ENCODE assay signal across 26 mouse cellular contexts in the genomic region with DNA sequence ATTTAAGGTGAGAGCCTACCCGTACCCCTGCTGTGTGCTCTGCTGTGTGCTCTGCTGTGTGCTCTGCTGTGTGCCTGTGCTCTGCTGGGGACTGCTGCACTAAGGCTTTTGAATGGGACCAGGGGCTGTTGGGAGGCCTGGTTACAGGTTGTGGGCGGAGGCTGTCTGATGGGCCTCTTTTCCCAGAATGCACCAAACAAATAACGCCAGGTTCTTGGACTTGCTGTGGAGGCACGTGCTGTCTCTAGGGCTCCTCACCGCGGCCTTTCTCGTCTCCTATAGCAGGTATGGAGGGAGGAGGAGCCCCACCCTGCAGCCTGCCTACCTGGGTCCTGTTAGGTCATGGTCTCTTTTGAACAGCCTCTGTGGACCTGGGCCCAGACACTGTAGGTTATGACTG. TPM values are rescaled to one million over a fixed set of nuclear protein-coding genes. Genes with fewer than 3 reads are reported as not detected.
A peak's percentile ranks its signal among the peaks of the same experiment; 100 is the strongest.
DNase-seq lines count a peak whose midpoint lies in the region; ATAC-seq and TF ChIP-seq lines count a peak whose summit lies in the region.
"Had no signal": no experiment of that assay in that cellular context is flagged by ENCODE, and none has a peak within 500 bp of the region (broad histone marks: within the 10 kb centered on the region; RNA-seq: fewer than 3 reads in every experiment).

No protein-coding gene starts in this region.

- intact Hi-C loops in left cerebral cortex, postnatal 10 days (cut with DNase I): no loop called here

- 0 out of 2 replicates have a peak overlapping the region, but pooled peaks have one; percentile 13 for H3K27ac ChIP-seq in stomach, embryonic 15.5 days
- no peak overlapping the region for H3K27ac ChIP-seq in thymus, adult 2 months (ENCODE audit: control insufficient read depth, insufficient read depth, low read length)
- H3K27ac ChIP-seq: embryonic facial prominence, embryonic 15.5 days; forebrain, embryonic 10.5 days; heart, embryonic 10.5 days; hindbrain, embryonic 12.5 days had no signal

- no peak for TF ChIP-seq CTCF in E14TG2a.4 (conservative IDR thresholded peaks at IDR 0.05; ENCODE audit: low read length)
- TF ChIP-seq CTCF in G1E (IDR thresholded peaks at IDR 0.05; ENCODE audit: low read depth, low read length): no peak
- no peak for TF ChIP-seq CTCF in thymus, adult 2 months (IDR thresholded peaks at IDR 0.05; ENCODE audit: borderline replicate concordance, control insufficient read depth, extremely low read depth, insufficient read depth, low read length, poor library complexity)

- DNase-seq in cerebellum, adult 9-10 months: peak; percentile 32
- DNase-seq in cerebellum, adult 9-11 months: no peak
- peak; percentile 66 for DNase-seq in G1E (ENCODE audit: low spot score)
- no peak for DNase-seq in thymus, adult 2 months
- DNase-seq in left cerebral cortex, postnatal 10 days (ENCODE audit: extremely low spot score in 1 of 2, low spot score in 2 of 2): no peak
- DNase-seq: adrenal gland, adult 2 months; adrenal gland, postnatal 25 days; B cell, adult 2 months; cerebellum, adult 18-20 months; cerebellum, postnatal 14 days; embryo, embryonic 11 days; gastrocnemius, postnatal 10 days; heart, adult 18-20 months; heart, postnatal 10 days; heart, postnatal 4 days had no signal

- WGBS in stomach, embryonic 15.5 days: 84% methylated on average over 7 of the region's 7 CpGs
- 97% methylated on average over 7 of the region's 7 CpGs for WGBS in thymus, adult 2 months

- no peak overlapping the region for H3K4me2 ChIP-seq in stomach, embryonic 15.5 days
- H3K4me2 ChIP-seq: embryonic facial prominence, embryonic 15.5 days; hindbrain, embryonic 12.5 days had no signal

- H3K9me3 ChIP-seq in E14TG2a.4 (ENCODE audit: low read length): no peaks in the 10 kb centered on the region
- H3K9me3 ChIP-seq in G1E (replicated peaks): no peaks in the 10 kb centered on the region
- no peaks in the 10 kb centered on the region for H3K9me3 ChIP-seq in stomach, embryonic 15.5 days
- H3K9me3 ChIP-seq: embryonic facial prominence, embryonic 15.5 days; forebrain, embryonic 10.5 days; heart, embryonic 10.5 days; hindbrain, embryonic 12.5 days had no signal

- peaks cover 68% of the 10 kb centered on the region for H3K36me3 ChIP-seq in E14TG2a.4 (ENCODE audit: insufficient read depth, low read length)
- peaks cover 82% of the 10 kb centered on the region for H3K36me3 ChIP-seq in G1E (replicated peaks)
- H3K36me3 ChIP-seq in stomach, embryonic 15.5 days: peaks cover 28% of the 10 kb centered on the region
- H3K36me3 ChIP-seq in thymus, adult 2 months (ENCODE audit: control insufficient read depth, insufficient read depth, low read length): peaks cover 8% of the 10 kb centered on the region; the same call in 1 of the 2 replicates

- H3K27me3 ChIP-seq in E14TG2a.4 (ENCODE audit: insufficient read depth, low read length) (no peaks in the 10 kb centered on the region), G1E (ENCODE audit: insufficient read depth, low read length) (no peaks in the 10 kb centered on the region)
- no peaks in the 10 kb centered on the region for H3K27me3 ChIP-seq in stomach, embryonic 15.5 days (replicated peaks)
- H3K27me3 ChIP-seq in thymus, adult 2 months (ENCODE audit: control insufficient read depth, insufficient read depth, low read length): no peaks in the 10 kb centered on the region
- H3K27me3 ChIP-seq: embryonic facial prominence, embryonic 15.5 days; hindbrain, embryonic 12.5 days had no signal

- H3K4me1 ChIP-seq in E14TG2a.4 (replicated peaks; ENCODE audit: low read depth, low read length) (peaks cover 89% of the 10 kb centered on the region), G1E (ENCODE audit: insufficient read depth, low read depth, low read length) (peaks cover 80% of the 10 kb centered on the region)
- H3K4me1 ChIP-seq in stomach, embryonic 15.5 days: peaks cover 21% of the 10 kb centered on the region
- peaks cover 10% of the 10 kb centered on the region for H3K4me1 ChIP-seq in thymus, adult 2 months (replicated peaks; ENCODE audit: control insufficient read depth, insufficient read depth, low read length)

- no peak for ATAC-seq in G1E (ENCODE audit: extremely low read depth, insufficient number of reproducible peaks, low FRiP score, poor library complexity, severe bottlenecking)
- ATAC-seq in stomach, embryonic 15.5 days (ENCODE audit: insufficient read depth, low FRiP score, low read depth): no peak
- no peak for ATAC-seq in frontal cortex, adult (ENCODE audit: low TSS enrichment)
- ATAC-seq: CD4-positive, CD25-positive, alpha-beta regulatory T cell, adult 4 months; forebrain, embryonic 14.5 days; hindbrain, embryonic 16.5 days had no signal

- no peak for TF ChIP-seq POLR2A in thymus, adult 2 months (IDR thresholded peaks at IDR 0.05; ENCODE audit: control insufficient read depth, extremely low read depth, insufficient read depth, low read length, poor library complexity)

- H3K4me3 ChIP-seq in E14TG2a.4 (replicated peaks; ENCODE audit: low read length) (peak overlapping the region; percentile 30), G1E (ENCODE audit: low read depth, low read length) (peak overlapping the region; percentile 55; the same call in 1 of the 2 replicates)
- H3K4me3 ChIP-seq in stomach, embryonic 15.5 days (replicated peaks): no peak overlapping the region
- no peak overlapping the region for H3K4me3 ChIP-seq in thymus, adult 2 months (ENCODE audit: control insufficient read depth, insufficient read depth, low read length)
- H3K4me3 ChIP-seq: embryonic facial prominence, embryonic 15.5 days; erythroblast, embryonic 14.5 days; forebrain, embryonic 10.5 days; heart, embryonic 10.5 days; hindbrain, embryonic 12.5 days had no signal

- H3K9ac ChIP-seq in stomach, embryonic 15.5 days: no peak overlapping the region
- H3K9ac ChIP-seq: embryonic facial prominence, embryonic 15.5 days; hindbrain, embryonic 12.5 days had no signal

RNA-seq across cellular contexts. Expression of a gene that starts 4.2 kb away (rescaled TPM):
- 16.0 and 17.3 TPM in 2 replicates for total RNA-seq in G1E (2014; fragmentation: Nextera tagmentation)
- total RNA-seq in G1E (2017): 23.2 and 25.0 TPM in 2 replicates
- polyA plus RNA-seq in G1E (2012): 25.8 and 28.0 TPM in 2 replicates
- 42.5 and 45.5 TPM in 2 replicates for polyA plus RNA-seq in stomach, embryonic 15.5 days (2015; fragmentation: Nextera tagmentation; extraction: Ambion mirVana)
- polyA plus RNA-seq in thymus, adult 2 months (2012; rRNA removed): 97.2 and 98.9 TPM in 2 replicates
- 10 to 100 TPM; 35.6 to 36.4 TPM for total RNA-seq in left cerebral cortex, postnatal 10 days (2021)

RNA-seq across cellular contexts. Expression of a gene that starts 19.4 kb away (rescaled TPM):
- total RNA-seq in G1E (2014; fragmentation: Nextera tagmentation) (28.6 and 44.4 TPM in 2 replicates), G1E (2017) (16.1 and 17.2 TPM in 2 replicates)
- 34.2 and 43.2 TPM in 2 replicates for polyA plus RNA-seq in G1E (2012)
- polyA plus RNA-seq in stomach, embryonic 15.5 days (2015; fragmentation: Nextera tagmentation; extraction: Ambion mirVana): 22.2 and 24.2 TPM in 2 replicates
- polyA plus RNA-seq in thymus, adult 2 months (2012; rRNA removed): 93.9 and 96.4 TPM in 2 replicates
- 10 to 100 TPM; 39.7 to 40.3 TPM for total RNA-seq in left cerebral cortex, postnatal 10 days (2021)

RNA-seq across cellular contexts. Expression of a gene that starts 19.6 kb away (rescaled TPM):
- total RNA-seq in G1E (2014; fragmentation: Nextera tagmentation) (87.0 and 106 TPM in 2 replicates), G1E (2017) (74.1 and 81.5 TPM in 2 replicates)
- polyA plus RNA-seq in G1E (2012): 502 and 583 TPM in 2 replicates
- polyA plus RNA-seq in stomach, embryonic 15.5 days (2015; fragmentation: Nextera tagmentation; extraction: Ambion mirVana): 128 and 137 TPM in 2 replicates
- 180 and 227 TPM in 2 replicates for polyA plus RNA-seq in thymus, adult 2 months (2012; rRNA removed)
- 100 to 1,000 TPM; 144 to 145 TPM for total RNA-seq in left cerebral cortex, postnatal 10 days (2021)

RNA-seq across cellular contexts. Expression of a gene that starts 32.2 kb away (rescaled TPM):
- total RNA-seq in G1E (2014; fragmentation: Nextera tagmentation) (9.5 and 12.0 TPM in 2 replicates), G1E (2017) (9.2 and 13.5 TPM in 2 replicates)
- polyA plus RNA-seq in G1E (2012): 8.1 and 9.0 TPM in 2 replicates
- polyA plus RNA-seq in stomach, embryonic 15.5 days (2015; fragmentation: Nextera tagmentation; extraction: Ambion mirVana): 20.8 and 24.3 TPM in 2 replicates
- polyA plus RNA-seq in thymus, adult 2 months (2012; rRNA removed): 25.8 and 28.7 TPM in 2 replicates
- total RNA-seq in left cerebral cortex, postnatal 10 days (2021): 100 to 1,000 TPM in 1 of 2 experiments, 10 to 100 TPM in 1; 95.4 to 108 TPM

RNA-seq across cellular contexts. Expression of a gene that starts 37.1 kb away (rescaled TPM):
- 20.8 and 24.8 TPM in 2 replicates for total RNA-seq in G1E (2014; fragmentation: Nextera tagmentation)
- 31.3 and 47.2 TPM in 2 replicates for total RNA-seq in G1E (2017)
- polyA plus RNA-seq in G1E (2012): 23.3 and 24.9 TPM in 2 replicates
- polyA plus RNA-seq in stomach, embryonic 15.5 days (2015; fragmentation: Nextera tagmentation; extraction: Ambion mirVana): 92.6 and 94.6 TPM in 2 replicates
- polyA plus RNA-seq in thymus, adult 2 months (2012; rRNA removed): 253 and 265 TPM in 2 replicates
- 100 to 1,000 TPM; 219 to 230 TPM for total RNA-seq in left cerebral cortex, postnatal 10 days (2021)

Comparison
In these comparisons a context has a peak if more than half of its experiments do, and no peak if none do; other contexts are left out.
1. DNase-seq: peak in cerebellum, adult 9-10 months (single experiment) and G1E (single experiment); none in cerebellum, adult 9-11 months (single experiment), thymus, adult 2 months (single experiment) and left cerebral cortex, postnatal 10 days (0 of 2).
2. H3K4me3 ChIP-seq: peak in E14TG2a.4 (single experiment) and G1E (single experiment); none in stomach, embryonic 15.5 days (single experiment) and thymus, adult 2 months (single experiment).